Mouse (Mus musculus) spleen, postnatal 10 days (tissue): ENCODE results near the gene March7.

Source experiments
- DNase-seq, 2 experiments: peaks; one replicate each; pipeline ENCODE4 v3.0.0; 2021 to 2022; ENCODE audit warnings: low spot score in 2 of 2

March7 gene

DNA sequence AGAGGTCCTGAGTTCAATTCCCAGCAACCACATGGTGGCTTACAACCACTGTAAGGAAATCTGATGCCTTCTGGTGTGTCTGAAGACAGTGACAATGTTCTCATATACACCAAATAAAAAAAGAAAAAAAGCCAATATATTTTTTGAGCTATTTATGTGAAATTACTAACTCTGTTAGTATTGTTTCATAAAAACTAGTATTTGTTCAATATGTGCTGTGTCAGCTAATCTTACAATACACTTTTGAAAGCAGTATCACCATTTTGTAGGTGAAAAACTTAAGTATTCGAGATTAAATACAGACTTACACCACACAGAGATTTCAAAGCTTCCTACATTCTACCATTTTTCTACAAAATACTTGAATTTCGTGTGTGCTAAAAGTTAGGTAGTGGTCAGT, 5.0 kb downstream of the March7 start:
- no peak for DNase-seq

DNA sequence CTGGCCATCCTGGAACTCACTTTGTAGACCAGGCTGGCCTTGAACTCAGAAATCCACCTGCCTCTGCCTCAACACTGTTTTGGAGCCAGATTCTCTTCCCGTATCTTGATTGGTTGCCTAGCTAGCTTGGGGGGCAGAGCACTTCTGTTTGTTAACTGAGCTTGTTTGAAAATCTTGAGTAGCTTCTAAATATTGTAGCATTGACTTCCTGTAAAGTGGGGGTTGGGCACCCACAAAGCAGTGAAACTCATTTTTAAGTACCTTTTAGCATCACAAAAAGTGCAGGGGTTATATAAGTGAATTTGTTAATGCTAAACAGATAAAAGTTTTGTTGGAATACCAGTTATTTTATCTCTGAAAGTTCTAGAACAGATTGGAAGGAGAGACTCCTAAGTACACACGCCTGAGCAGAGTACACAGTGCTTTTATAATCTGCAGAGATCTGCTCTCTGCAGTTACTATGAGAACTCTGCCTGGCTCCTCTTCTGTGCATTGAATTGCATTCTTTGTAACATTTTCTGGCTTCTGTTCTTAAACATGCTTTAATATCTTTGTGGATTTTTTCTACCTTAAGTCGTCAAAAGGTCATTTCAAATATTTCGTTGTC, 7.0 kb downstream of the March7 start:
- DNase-seq = no peak

GRCm38 (mm10) chr2:60217620-60218019, 7.9 kb downstream of the March7 start:
- no peak for DNase-seq

GRCm38 (mm10) chr2:60221236-60221635, 11.5 kb downstream of the March7 start:
- DNase-seq = no peak

- DNase-seq = no peak
Measured at GRCm38 (mm10) chr2:60221954-60222353, 12.3 kb downstream of the March7 start.

DNA sequence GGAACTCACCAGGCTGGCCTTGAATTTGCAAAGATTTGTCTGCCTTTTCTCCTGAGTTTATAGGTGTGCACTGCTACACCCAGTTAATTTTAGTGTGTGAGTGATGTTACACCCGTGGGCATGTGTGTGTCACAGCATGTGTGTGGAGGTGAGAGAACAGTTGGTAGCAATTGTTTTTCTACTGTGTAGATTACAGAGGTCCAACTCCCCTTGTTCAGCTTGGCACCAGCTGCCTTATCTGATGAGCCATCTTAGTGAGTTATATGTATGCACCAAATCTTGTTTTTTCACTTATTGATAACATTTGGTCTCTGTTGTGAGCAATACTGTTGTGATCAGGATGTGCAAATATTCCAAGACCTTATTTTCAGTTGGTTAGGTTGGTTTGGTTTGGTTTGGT, 13.8 kb downstream of the March7 start:
- DNase-seq = no peak

- no peak for DNase-seq
Measured at GRCm38 (mm10) chr2:60228470-60228869, 18.8 kb downstream of the March7 start.

- DNase-seq = no peak
Measured at GRCm38 (mm10) chr2:60230361-60230760, 20.7 kb downstream of the March7 start.

GRCm38 (mm10) chr2:60233147-60233546, 23.5 kb downstream of the March7 start:
- DNase-seq = no peak

- no peak for DNase-seq
Measured at GRCm38 (mm10) chr2:60234506-60234905, 24.8 kb downstream of the March7 start.

GRCm38 (mm10) chr2:60252782-60253181, 43.1 kb downstream of the March7 start:
- no peak for DNase-seq

- DNase-seq = no peak
Measured at GRCm38 (mm10) chr2:60253506-60253905, 43.8 kb downstream of the March7 start.

DNA sequence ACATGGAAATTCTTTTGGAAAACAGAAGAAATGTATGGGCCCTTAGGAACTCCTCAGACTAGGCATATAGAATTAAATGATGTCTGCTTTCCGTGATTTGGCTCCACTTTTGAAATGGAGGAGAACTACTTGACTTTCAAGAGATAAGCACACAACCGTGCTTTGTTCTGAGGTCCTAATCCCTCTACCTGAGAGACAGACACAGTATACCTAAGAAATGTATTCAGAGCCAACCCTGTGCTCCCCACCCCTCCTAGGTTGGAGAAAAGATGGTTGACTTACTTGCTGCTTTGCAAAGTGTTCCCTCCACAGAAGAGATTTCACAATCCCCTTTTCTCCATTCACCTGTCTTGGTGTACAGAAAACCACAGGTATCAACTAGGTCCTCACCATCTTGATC, 47.1 kb downstream of the March7 start:
- no peak for DNase-seq

GRCm38 (mm10) chr2:60259186-60259585, 49.5 kb downstream of the March7 start:
- no peak for DNase-seq

DNA sequence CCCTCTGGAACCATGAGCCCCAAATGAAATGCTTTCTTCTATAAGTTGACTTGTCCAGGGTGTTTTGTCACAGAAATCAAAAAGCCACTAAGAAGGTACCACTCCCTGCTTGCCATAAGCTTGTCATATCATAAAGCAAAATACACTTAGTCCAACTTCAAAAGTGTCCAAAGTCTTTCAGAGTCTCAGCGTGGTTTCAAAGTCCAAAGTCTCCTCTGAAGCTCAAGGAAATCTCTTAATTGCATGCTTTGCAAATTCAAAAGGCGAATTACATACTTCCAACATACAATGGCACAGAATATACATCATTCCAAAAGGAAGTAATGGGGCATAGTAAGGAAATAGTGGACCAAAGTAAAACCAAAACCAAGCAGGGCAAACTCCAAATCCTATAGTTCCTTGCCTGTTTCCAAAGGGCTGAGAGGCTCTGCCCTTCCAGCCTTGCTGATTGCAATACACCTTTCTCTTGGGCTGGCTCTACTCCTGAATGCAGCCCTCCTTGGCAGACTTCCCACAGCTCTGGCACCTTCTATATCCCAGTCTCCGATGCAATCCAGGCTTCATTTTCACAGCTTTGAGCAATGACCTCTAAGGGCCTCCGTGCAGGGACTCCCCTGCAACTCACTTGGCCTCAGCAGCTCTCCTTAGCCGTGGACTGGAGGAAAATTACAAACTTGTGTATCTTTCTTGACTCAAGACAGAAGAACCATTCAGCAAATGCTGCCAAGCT, 51.1 kb downstream of the March7 start:
- no peak for DNase-seq

GRCm38 (mm10) chr2:60267567-60267966, 57.9 kb downstream of the March7 start:
- DNase-seq = no peak

DNA sequence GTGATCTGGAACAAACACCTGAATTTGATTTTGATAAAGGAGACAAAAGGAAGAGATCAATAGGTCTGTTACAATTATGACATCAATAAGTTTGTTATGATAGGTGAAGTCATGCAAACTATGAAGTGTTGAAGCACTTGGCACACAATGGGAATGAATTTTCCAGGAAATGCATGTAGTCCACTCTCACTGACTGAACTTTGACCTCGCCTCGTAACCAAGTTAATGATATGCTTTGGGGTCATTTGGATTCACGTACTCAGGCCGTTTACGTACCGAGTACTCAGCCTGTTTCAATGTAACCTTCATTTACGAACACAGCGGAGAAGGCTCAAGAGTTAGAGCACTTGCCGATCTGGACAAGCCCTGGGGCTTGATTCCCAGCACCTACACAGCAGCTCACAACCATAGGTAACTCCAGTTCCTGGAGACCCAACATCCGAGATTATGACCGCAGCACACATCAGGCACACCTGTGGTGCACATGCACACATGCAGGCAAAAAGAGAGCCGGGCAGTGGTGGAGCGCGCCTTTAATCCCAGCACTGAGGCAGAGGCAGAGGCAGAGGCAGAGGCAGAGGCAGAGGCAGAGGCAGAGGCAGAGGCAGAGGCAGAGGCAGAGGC, 60.3 kb downstream of the March7 start:
- DNase-seq = no peak

DNA sequence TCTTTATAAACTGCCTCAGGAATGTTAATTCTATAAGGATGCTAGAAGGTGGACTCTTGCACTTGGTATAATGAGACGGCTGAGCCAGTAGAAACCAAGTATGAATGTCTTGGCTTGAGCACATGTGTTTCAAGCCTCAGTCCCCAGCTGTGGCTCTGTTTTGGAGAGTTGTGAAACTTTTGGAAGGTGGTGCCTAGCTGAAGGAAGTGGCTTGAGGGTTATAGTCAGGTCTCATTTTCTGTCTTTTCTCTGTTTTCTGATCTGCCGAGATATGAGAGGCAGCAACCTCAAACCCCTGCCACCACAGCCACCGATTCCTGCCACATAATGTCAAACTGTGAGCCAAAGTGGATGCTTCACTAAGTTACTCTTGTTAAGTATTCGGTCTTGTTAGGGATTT, 68.9 kb downstream of the March7 start:
- DNase-seq = no peak

DNA sequence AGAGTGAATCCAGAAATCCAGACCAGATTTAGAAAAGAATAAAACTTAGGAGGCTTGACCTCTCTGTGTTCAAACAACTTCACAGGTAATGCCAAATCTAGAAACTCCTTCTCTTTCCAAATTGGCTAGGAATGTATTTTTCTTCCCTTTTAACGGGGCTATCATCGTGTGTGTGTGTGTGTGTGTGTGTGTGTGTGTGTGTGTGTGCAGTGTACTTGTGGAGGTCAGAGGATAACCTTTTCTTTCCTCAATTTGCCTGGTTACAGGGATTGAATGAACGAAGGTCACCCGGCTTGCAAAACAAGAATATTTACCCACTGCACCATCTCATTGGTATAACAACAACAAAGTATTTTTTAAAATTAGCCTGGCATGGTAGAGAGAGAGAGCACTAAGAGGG, 72.9 kb downstream of the March7 start:
- DNase-seq = no peak

DNA sequence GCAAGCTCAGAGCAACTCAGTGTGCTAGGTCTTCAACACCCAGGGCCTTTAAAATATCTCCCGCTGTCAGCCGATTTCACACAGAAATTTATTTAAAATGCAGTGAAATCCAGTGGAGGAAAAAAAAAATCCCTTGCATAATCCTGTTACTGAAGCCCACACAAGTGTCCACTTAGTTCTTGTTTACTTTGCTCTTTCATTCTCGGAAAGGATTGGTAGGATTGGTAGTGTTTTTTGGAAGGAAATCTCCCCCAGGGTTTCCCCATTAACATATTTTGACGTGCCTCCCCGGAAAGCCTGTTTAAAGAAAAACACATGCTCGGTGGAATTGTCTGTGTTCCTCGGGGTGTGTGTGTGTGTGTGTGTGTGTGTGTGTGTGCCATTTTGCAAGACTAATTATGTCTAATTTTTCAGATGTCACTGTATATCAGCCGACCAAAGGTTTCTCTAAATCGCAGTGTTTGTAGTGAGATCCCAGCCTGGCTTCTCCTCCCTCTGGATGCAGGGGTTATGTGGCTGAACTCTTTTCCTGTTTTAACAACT, 73.6 kb downstream of the March7 start:
- DNase-seq = no peak

GRCm38 (mm10) chr2:60283751-60284466, 74.2 kb downstream of the March7 start:
- peak; percentile 12 to 56 for DNase-seq

GRCm38 (mm10) chr2:60284467-60284821, 74.8 kb downstream of the March7 start, which contains the start of gene Cd302:
Gene Cd302 (minus strand): TSS chr2:60284488.
- no peak for DNase-seq
